Comparison of ENCODE assay signal across 11 mouse cellular contexts in the genomic region with DNA sequence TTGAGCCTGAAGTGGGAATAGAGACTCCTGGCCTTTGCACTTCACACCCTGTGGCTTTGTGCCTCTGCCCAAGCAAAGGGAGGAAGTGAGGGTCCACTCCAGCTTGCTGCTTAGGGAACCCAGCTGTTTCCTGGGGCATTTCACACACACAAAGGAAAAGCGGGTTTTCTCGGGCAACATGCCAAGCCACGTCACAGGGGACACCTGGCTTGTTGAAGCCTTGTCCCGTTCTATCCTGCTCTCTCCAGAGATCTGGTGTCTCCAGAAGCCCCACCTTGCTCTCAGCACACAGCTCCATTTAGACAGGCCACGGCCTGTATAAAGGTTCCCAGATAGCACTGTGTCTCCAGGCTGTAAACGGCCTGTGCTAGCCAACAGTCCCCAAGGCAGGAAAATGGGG. TPM values are rescaled to one million over a fixed set of nuclear protein-coding genes. Genes with fewer than 3 reads are reported as not detected.
DNase-seq lines count a peak whose midpoint lies in the region; ATAC-seq and TF ChIP-seq lines count a peak whose summit lies in the region.
"Had no signal": no experiment of that assay in that cellular context is flagged by ENCODE, and none has a peak within 500 bp of the region (broad histone marks: within the 10 kb centered on the region; RNA-seq: fewer than 3 reads in every experiment).

No protein-coding gene starts in this region.

- ATAC-seq in heart, embryonic 11.5 days (replicated peaks; ENCODE audit: insufficient number of reproducible peaks, low FRiP score, low TSS enrichment) = no peak
- ATAC-seq in hematopoietic stem cell, adult 5-6 weeks (replicated peaks in 1 of 2; ENCODE audit: insufficient read depth in 1 of 2, low FRiP score in 2 of 2, low TSS enrichment in 1 of 2, low read depth in 1 of 2, poor library complexity in 2 of 2, severe bottlenecking in 2 of 2) = peak; percentile 30 to 40; a peak in 3 of 4 replicates
- ATAC-seq: inflammation-experienced regulatory T-cells, adult 6 months; Patski had no signal

- no peak overlapping the region for H3K9ac ChIP-seq in heart, embryonic 11.5 days (ENCODE audit: low read depth, low read length)

- peaks cover 24% of the 10 kb centered on the region for H3K4me1 ChIP-seq in heart, embryonic 11.5 days (ENCODE audit: control insufficient read depth, insufficient read depth, low read length)
- H3K4me1 ChIP-seq in small intestine, adult 2 months (ENCODE audit: control insufficient read depth, insufficient read depth, insufficient read length, low read length) = peaks cover 45% of the 10 kb centered on the region

- 60% methylated on average over 6 of the region's 6 CpGs for WGBS in heart, embryonic 11.5 days (ENCODE audit: insufficient replicate concordance)
- 16% methylated on average over 6 of the region's 6 CpGs for WGBS in small intestine, adult 2 months

- no peak overlapping the region for H3K4me3 ChIP-seq in heart, embryonic 11.5 days (ENCODE audit: low read depth, low read length)
- H3K4me3 ChIP-seq in small intestine, adult 2 months (ENCODE audit: low read depth, low read length) = no peak overlapping the region

- intact Hi-C loops in heart, postnatal 25 days (cut with DNase I) = no loop called here

- H3K4me2 ChIP-seq in heart, embryonic 11.5 days = no peak overlapping the region
- H3K4me2 ChIP-seq: liver, embryonic 11.5 days had no signal

- H3K27ac ChIP-seq in heart, embryonic 11.5 days (ENCODE audit: low read depth, low read length) = peak overlapping the region; percentile 12; the same call in 1 of the 2 replicates
- H3K27ac ChIP-seq in small intestine, adult 2 months (ENCODE audit: insufficient read depth, low read depth, low read length) = peak overlapping the region; percentile 67

- no peak for TF ChIP-seq POLR2A in small intestine, adult 2 months (IDR thresholded peaks at IDR 0.05; ENCODE audit: low read depth, low read length)

- no peaks in the 10 kb centered on the region for H3K36me3 ChIP-seq in heart, embryonic 11.5 days (ENCODE audit: control insufficient read depth, insufficient read depth, low read length)
- H3K36me3 ChIP-seq in small intestine, adult 2 months (ENCODE audit: control insufficient read depth, insufficient read depth, low read length) = no peaks in the 10 kb centered on the region

- TF ChIP-seq CTCF in small intestine, adult 2 months (IDR thresholded peaks at IDR 0.05; ENCODE audit: extremely low read depth, insufficient read length, insufficient replicate concordance, low read depth, low read length) = no peak

- no peak for DNase-seq in heart, postnatal 25 days (ENCODE audit: low spot score)
- peak; percentile 48 for DNase-seq in right cerebral cortex, postnatal 14 days
- DNase-seq in right cerebral cortex, postnatal 25 days = no peak
- no peak for DNase-seq in frontal cortex, postnatal 36 days (ENCODE audit: low spot score in 2 of 2)
- DNase-seq: right cerebral cortex, postnatal 4 days had no signal

- no peaks in the 10 kb centered on the region for H3K27me3 ChIP-seq in heart, embryonic 11.5 days (ENCODE audit: control insufficient read depth, insufficient read depth, low read length)
- H3K27me3 ChIP-seq in small intestine, adult 2 months (ENCODE audit: control insufficient read depth, insufficient read depth, low read length) = no peaks in the 10 kb centered on the region
- H3K27me3 ChIP-seq: Patski had no signal

- H3K9me3 ChIP-seq in heart, embryonic 11.5 days (replicated peaks; ENCODE audit: control insufficient read depth, low read length) = no peaks in the 10 kb centered on the region

RNA-seq across cellular contexts. Expression of a gene that starts 4.8 kb away (rescaled TPM):
- 4.2 and 4.8 TPM in 2 replicates for polyA plus RNA-seq in heart, embryonic 11.5 days (2014; fragmentation: Nextera tagmentation; extraction: Ambion mirVana)
- 10 to 100 TPM; 16.9 to 17.4 TPM for total RNA-seq in heart, postnatal 25 days (2021)
- total RNA-seq in hematopoietic stem cell, adult 5-6 weeks (2017) = 15.6 and 25.2 TPM in 2 replicates
- polyA plus RNA-seq in small intestine, adult 2 months (2012; rRNA removed) = 31.2 and 45.7 TPM in 2 replicates

RNA-seq across cellular contexts. Expression of a gene that starts 19.1 kb away (rescaled TPM):
- polyA plus RNA-seq in heart, embryonic 11.5 days (2014; fragmentation: Nextera tagmentation; extraction: Ambion mirVana) = 5.6 and 6.6 TPM in 2 replicates
- total RNA-seq in heart, postnatal 25 days (2021) = under 1 TPM; 0.34 to 0.47 TPM
- total RNA-seq in hematopoietic stem cell, adult 5-6 weeks (2017) = 15.8 and 34.0 TPM in 2 replicates
- 0.08 and 0.44 TPM in 2 replicates for polyA plus RNA-seq in small intestine, adult 2 months (2012; rRNA removed)

RNA-seq across cellular contexts. Expression of a gene that starts 23.6 kb away (rescaled TPM):
- polyA plus RNA-seq in heart, embryonic 11.5 days (2014; fragmentation: Nextera tagmentation; extraction: Ambion mirVana) = 962 and 991 TPM in 2 replicates
- total RNA-seq in heart, postnatal 25 days (2021) = 10 to 100 TPM; 24.5 to 26.4 TPM
- total RNA-seq in hematopoietic stem cell, adult 5-6 weeks (2017) = 1,445 and 1,820 TPM in 2 replicates
- polyA plus RNA-seq in small intestine, adult 2 months (2012; rRNA removed) = 1.9 and 9.8 TPM in 2 replicates

RNA-seq across cellular contexts. Expression of a gene that starts 43.5 kb away (rescaled TPM):
- polyA plus RNA-seq in heart, embryonic 11.5 days (2014; fragmentation: Nextera tagmentation; extraction: Ambion mirVana) = 167 and 177 TPM in 2 replicates
- 100 to 1,000 TPM; 178 to 185 TPM for total RNA-seq in heart, postnatal 25 days (2021)
- 51.8 and 71.4 TPM in 2 replicates for total RNA-seq in hematopoietic stem cell, adult 5-6 weeks (2017)
- 39.4 and 55.7 TPM in 2 replicates for polyA plus RNA-seq in small intestine, adult 2 months (2012; rRNA removed)

Comparison
In these comparisons a context has a peak if more than half of its experiments do, and no peak if none do; other contexts are left out.
1. RNA of a gene that starts 19.1 kb away (total RNA-seq): 15.8 to 34.0 TPM in hematopoietic stem cell, adult 5-6 weeks; 0.34 to 0.47 TPM in heart, postnatal 25 days; every median in the first group is over 10 times any median in the second.
2. RNA of a gene that starts 23.6 kb away (total RNA-seq): 1,445 to 1,820 TPM in hematopoietic stem cell, adult 5-6 weeks; 24.5 to 26.4 TPM in heart, postnatal 25 days; every median in the first group is over 10 times any median in the second.